Mouse (Mus musculus): Measurements from ENCODE around the gene Fcho2. TPM values are rescaled to one million over a fixed set of nuclear protein-coding genes. Genes with fewer than 3 reads are reported as not detected.

Gene Fcho2
- total RNA-seq, 4 experiments from 2014 or later: 42.2 to 78.3 (median 51.8) TPM

DNA sequence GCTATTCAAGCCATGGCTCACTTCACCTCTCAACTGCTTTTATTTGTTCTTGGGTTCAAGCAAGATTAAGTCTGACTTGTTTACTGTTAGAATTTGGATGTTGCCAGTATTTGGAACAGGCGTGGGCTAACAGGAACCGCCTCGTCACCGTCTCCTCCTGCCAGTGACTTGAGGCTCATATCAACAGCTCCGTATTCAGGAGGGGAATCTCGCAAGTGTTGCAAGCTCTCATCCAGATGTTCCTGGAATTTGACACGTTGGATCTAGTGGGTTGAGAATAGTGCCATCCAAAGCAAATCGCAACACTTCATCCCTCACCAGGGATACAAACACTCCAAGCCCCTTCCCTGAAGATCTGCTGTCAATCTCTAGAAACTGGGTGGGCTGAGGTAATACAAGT is 105.0 kb downstream of the Fcho2 start:
- DNase-seq: no peak

DNA sequence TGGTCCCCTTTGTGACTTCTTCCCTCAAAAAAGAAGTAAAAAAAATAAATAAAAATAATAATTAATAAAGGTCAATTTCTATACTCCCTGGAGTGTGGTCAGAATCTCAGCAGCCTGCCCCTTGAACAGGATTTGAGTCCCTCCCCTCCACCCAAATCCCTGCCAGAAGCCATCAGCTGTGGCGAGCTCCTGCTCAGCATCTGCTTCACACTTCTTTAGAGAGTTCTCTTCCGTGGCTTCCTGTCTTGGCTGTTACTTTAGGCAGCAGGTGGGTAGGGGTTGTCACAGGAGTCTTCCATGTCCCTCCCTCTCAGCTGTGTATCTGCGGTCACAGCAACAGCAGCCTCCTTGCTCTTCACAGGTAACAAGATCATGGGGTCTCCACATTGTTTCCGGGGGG is 109.7 kb downstream of the Fcho2 start:
- DNase-seq: no peak

DNA sequence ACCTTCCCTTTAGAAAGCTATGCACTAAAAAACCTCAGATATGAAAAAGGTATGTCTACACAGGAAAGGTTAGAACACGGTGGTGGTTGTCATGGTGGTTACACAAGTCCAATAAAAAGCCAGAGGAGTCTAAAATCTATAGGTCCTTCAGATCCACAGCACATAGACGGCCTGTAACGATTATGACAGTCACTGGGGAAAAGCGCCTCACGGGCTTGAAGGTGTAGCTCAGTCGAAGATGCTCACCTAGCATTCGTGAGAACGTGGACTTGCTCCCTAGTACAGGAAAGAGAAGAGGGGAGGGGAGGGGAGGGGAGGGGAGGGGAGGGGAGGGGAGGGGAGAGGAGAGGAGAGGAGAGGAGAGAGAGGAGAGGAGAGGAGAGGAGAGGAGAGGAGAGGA is 111.5 kb downstream of the Fcho2 start:
- no peak for DNase-seq

DNA sequence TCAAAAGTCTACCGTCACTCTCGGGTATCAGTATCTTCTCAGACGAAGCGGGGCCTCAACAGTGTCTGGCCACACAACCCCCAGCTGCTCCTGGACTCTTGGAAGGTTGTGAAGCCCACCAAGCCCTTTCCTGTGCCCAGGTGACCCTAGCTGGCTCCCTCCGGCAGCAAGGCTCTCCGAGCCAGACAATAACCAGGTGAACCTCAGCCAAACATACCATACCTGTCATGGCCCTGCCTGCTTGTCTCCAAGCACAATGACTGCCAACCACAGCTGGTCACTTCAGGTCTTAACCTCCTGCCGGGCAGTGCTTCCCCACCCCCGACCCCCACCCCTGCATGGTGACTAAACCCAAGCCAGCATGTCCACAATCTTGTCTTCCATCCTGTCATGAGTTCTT is 112.9 kb downstream of the Fcho2 start:
- no peak for DNase-seq

DNA sequence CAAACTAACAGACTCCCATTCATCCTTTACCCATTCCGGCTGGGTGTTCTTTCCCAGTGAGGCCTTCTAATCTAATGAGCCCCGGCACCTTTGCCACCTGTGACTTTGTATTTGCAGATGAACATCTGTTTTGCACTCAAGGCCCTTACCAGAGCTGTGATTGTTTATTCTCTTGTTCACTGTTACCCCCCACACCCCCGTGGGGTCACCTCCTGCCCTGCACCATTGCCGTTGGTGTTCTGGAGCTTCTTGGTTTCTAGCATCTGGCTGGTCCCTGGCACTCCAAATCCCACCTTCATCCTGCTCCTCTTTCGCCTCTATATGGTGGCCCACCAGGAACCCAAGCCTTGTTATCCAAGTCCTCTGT is 114.0 kb downstream of the Fcho2 start:
- DNase-seq: no peak

DNA sequence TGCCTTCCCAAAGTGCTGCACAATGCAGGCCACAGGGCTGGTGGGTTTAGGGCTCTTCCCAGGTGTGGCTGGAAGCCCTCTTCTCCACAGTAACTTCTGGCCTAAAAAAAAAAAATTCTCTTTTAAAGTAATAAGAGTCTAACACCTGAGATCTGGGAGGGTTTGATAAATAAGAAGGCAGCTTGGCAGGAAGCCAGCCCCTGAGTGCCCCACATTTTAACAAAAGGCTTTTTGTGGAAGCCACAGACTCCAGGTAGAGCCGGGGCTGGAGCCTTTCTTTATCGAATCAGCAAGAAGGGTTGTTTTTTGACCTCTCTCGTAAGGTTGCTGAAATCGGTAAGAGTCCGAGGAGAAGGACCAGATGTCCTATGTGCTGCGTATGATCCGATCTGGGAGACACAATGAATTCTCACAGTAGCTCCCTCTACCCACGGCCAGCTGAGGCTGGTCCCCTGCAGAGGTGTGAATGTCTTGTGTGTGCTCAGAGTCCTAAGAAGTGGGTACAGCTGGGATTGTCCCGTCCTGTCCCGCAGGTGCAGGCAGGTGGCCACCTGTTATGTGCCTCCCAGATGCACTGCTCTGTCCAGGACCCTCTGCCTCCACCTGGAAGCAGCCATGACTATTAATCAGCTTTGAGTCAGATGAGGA is 114.5 kb downstream of the Fcho2 start:
- DNase-seq: no peak

DNA sequence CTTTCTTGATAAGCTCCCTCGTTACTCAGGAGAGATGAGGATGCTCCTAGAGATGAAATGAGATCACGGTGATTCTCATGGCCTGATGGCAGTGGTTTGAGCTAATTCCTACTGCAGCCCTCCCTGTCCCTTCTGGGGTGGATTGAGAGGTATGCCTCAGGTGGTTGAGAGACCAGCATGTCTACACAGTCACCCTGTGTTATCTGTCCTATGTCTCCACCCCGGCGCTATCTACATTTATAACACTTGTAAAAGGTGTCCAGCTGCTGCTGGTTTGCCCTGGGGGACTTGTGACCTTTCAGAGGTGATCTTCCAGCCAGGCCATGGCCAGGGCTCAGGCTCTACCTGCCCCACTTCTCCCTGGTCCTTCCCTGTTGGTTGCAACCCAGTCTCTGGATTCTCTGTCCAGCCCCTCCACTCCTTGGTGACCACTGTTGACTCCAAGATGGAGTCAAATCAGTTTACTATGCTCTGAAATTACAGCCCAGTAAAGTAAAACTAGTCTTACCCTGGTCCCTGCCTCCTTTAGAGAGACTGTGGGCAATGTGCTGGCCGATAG is 115.2 kb downstream of the Fcho2 start:
- DNase-seq: no peak

DNA sequence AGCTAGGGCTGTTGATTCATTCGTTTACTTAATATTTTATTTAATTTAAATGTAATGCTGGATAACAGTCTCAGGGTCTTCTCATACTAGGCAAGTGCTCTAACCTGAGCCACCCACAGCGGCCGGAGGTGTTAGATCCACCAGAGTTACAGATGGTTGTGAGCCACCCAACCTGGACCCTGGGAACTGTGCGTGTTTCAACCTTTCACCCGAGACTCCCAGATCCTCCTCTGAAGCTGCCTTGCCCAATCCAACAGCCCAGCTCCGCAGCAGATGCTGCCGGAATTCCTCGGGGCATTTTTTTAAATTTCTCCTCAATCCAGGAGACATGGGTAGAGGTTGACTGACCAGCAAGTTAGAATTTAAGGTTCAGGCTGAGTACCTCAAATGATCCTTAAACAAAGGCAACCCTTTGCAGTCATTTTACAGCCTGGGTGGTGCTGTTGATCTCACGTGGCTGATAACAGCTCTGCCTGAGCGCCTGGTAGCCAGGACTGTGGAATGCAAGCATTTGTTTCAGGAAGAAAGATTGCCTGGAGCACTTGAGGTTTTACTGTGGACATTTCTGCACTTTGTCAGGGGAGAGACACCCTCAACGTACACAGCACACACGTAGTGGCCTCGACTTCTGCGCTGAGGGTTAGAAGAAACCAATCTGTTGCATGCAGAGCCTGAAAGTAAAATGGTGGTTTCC is 116.1 kb downstream of the Fcho2 start:
- no peak for DNase-seq

DNA sequence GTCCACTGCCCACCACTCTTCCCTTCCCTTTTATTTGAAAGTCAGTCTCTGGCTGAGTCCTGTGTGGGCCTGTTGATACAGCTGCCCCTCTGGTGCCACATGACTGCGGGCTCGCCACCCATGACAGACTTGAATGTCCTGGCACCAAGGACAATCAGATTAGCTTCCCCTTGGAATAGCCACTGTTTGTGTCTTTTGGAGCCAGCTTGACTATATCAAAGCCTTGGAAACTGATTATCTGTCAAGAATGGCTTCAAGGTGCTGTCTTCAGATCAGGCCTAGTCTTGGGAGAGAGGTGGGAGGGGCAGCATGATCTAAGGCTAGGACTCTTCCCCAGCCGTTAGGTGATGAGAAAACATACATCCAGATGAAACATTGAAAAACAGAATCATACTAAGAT is 118.5 kb downstream of the Fcho2 start:
- no peak for DNase-seq

DNA sequence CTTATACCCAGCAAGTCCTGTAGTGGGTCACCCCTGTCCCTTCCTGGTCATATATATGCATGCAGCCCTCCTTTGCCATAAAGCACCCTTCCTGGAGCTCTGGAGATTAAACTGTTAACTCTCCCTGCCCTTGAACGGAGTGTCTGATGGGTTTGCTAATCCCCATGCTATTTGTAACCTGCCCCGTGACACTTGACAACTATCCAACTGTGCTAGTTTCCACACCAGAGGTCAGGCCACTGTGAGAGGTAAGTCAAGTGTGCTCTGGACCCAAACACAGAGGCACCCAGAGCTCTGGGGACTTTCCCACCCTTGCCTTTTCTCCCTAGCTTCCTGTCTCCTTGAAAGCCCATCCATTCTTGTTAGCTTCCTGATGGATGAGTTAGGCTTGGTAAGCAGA is 119.7 kb downstream of the Fcho2 start:
- DNase-seq: peak; percentile 8

DNA sequence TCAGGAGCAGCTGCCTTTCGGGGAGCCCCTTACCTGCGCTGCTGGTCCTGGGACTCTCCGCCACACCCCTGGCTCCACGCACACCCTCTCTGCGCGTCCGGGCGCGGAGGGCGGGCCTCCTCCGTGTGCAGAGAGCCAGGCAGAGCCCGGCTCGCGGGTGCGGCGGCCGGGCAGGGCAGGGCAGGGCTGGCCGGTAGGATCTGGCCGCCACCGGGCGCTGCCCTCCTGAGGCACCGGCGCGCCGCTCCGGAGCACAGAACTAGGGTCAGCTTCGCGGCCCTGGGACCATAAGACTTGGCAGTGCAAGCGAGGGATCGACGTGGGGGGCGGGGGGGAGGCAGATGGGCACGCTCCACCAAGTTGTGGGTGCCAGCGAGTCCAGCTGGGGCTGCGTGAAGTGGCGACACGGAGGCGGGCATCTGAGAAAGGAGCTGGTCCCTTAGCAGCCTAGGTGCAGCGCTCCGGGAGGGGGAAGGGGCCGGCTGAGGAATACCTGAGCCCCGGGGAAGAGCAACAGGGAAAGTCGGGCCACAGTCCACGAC is 120.4 kb downstream of the Fcho2 start, which contains the start of gene Tmem171:
TSS of gene Tmem171 (minus strand) at position 62 of the 542 bp plus-strand sequence.
- DNase-seq: no peak

DNA sequence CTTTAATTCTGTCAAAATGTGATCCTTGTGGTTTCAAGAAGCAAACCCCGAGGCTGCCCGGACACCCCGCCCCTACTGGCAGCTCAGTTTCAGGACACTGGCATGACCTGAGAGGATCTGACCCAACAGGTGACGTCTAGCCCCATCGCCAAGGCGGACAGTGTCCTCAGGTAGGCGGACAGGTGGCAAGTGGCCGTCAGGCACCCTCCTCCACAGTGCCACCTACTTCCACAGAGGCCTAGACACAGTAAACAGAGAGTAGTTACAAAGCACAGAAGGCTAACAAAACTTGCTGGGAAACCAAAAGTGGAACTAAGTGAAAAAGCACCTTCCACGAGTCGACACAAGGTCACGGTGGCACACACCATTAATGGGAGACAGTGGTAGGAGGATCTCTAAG is 121.9 kb downstream of the Fcho2 start:
- DNase-seq: no peak

DNA sequence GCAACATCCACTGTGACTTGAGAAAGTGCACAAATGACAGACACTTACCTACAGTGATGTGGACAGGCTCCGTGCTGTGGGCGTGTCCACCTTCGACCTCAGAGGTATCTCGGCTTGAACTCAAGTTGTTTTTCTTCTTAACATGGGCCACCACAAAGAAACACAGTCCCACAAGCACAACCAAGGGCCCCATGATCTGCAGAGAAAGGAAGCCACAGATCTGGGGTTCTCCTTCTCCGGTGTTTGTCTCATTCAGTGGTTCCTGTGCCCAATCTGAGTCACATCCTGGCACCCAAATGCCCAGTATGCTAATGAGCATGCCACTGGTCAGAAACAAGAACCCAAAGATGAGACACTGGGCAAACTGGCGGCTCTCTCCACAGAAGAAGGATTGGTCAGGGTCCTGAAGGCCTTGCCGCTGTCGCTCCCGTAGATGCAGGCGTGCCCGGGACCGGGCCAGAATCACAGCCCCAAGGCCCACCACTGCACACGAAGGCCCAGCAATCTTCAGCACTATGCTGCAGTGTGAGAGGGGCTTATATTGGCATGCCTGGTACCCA is 123.2 kb downstream of the Fcho2 start:
- no peak for DNase-seq

DNA sequence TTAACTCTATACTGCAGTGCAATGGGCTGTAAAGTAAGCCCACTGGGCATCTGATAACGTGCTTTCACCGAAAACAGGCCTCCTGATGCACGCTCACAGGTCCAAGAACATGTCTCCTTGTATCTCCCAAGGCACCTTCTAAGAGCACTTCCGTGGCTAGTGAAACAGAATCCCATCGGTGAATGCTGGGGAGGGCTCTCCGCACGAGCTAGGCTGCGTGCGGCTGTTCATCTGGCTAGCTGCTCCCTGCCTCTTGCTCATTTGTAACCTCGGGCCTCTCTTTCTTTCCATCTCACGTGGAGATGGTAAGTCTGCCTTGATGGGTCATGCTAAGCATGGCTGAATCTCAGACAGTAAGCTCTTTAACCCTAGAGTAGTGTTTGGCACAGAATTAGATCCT is 124.4 kb downstream of the Fcho2 start:
- no peak for DNase-seq

DNA sequence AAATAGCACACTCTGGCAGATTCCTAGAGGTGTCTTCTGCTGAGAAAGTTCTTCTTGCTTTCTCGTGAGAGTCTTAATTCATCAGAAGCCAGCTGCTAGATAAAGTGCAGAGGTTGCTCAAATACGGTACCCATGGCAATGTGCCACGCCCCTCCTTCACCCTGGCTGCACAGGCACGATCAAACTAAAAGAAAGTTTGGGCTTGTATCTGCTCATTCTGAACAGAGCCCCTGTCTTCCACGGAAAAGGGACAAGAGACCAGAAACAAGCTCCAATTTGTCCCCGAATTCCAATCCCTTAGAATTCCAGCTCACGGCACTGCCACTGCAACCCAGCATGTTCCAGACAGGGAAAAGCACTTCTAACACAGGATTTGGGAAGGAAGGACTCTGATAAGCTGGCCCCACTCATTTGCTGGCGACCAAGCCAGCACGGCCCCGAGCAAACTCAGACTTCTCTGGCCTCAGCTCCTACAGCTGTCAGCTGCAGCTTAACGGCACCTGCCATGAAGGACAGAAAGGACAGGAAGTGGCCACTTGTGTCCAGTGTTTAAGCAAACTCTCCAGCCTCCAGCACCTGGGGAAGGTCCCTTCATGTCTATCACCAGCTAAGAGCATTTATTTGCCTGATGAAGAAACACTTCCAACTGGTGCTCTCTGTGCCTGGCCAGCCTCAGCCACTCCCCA is 125.5 kb downstream of the Fcho2 start:
- no peak for DNase-seq

DNA sequence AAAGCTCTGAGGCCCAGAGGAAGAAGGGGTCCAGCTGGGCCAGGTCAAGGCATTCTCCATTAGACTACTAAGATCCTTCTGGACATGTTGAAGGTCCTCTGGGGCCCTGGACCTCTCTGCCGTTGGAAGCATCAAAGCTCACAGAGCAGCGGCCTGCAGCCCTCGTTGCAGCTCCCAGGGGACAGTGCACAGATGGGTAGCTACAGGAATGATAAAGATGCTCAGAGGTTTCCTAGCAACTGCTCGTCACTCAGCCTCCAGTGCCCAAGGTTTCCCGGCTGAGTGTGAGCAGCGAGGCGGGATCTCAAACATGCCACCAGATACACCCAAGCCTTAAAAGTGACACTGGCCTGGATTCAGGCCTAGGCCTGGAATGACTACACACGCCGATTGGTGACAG is 127.3 kb downstream of the Fcho2 start:
- DNase-seq: no peak

DNA sequence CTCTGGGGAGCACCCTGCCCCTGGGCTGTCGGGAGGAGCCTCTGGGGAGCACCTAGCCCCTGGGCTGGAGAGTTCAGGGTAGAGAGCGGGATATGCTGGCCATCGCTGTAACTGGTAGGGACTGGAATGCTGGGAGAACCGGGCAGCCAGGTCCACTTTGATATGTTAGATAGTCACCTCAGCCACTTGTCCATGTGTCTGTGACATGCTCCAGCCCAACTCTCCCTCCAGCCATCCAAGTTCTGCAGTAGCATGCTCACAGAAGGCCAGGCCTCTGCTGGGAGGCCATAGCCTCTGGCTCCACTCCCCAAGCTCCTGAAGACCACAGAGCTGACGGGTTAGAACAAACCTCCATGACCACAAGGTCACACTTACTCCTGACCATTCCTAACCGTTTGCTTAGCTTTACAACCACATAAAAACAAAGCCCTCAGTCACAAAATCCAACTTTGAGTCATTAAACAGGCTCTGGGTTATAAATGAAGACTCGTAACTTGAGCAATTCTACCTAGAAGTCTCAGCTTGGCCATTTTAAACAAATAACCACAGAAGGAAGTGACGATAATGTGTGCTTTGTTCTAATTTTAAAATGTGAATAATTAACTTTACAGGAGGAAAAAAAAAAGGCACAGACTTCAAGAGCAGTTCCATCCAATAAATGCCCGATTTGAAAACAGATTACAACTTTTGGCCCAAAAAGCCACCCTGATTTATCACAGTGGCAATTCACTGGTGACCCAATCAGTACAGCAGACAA is 130.9 kb downstream of the Fcho2 start:
- DNase-seq: no peak

DNA sequence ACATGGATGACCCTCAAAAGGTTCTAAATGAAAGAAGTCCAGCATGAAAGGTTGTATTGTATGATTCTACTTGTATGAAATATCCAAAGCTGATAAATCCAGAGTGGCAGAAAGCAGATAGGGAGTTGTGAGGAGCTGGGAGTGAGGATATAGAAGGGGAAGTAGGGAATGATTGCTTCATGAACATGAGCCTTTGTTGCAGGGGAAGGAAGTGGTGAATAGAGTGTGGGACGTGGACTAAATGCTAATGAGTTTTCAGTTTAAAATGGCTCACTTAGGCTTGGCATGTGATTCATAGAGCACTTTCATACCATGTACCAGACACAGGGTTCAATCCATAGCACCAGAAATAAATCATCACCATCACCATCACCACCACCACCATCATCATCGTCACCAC is 131.8 kb downstream of the Fcho2 start:
- no peak for DNase-seq

DNA sequence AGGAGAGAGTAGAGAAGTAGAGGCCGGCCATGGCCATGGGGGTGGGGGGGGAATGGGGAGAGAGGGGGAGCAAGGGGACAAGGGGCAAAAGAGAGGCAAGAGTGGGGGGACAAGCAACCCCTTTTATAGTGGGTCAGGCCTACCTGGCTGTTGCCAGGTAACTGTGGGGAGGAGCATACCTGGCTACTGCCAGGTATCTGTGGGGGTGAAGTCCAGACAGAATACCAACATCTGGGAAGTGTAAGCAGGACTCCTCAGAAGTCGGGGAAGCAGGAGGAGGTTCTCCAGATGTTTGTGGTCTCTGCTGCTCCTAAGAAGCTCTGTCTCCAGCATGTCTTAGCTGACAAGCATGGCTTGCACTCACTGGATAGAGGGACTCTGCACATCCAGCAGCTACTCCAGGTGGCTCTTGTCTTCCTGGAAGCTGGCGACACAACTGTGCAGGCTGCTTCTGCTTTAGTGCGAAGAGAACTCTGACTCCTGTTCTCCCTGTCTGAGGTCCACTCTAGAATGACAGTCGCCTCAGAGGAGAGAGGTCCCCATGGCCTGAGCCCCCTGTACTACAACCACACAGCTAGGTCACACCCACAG is 134.7 kb downstream of the Fcho2 start:
- DNase-seq: no peak

DNA sequence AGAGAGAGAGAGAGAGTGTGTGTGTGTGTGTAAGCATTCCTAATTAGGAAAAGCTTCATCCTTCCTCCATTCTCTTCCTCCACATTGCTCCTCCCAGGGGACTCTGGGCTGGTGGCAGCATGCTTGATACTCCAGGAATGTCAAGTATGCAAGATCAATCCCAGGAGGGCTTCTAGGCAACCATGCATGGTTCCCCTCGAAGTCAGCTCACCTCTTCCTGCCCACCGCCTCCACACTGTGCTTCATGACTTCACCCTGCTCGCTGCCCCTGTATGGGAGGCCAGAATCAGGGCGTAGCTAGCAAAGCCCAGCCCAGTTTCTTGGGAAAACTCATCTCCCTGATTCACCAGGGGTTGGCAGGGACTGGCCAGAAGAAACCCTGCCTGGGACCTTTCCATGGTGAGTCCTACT is 135.6 kb downstream of the Fcho2 start:
- no peak for DNase-seq

DNA sequence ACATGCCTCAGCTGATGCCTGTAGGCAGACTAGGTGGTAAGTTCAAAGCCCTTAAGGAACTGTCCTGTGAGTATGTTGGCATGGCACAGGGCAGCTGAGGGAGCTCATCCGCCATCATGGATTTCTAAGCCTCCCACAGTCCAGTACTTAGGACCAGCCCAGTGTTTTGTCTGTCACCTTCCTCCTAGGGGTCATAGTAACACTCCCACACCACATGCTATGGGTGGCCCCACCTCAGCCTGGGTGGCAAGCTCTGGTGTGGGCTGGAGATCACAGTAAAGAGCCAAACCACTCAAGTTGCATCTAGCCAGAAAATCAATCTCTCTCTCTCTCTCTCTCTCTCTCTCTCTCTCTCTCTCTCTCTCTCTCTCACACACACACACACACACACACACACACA is 136.0 kb downstream of the Fcho2 start:
- DNase-seq: no peak

DNA sequence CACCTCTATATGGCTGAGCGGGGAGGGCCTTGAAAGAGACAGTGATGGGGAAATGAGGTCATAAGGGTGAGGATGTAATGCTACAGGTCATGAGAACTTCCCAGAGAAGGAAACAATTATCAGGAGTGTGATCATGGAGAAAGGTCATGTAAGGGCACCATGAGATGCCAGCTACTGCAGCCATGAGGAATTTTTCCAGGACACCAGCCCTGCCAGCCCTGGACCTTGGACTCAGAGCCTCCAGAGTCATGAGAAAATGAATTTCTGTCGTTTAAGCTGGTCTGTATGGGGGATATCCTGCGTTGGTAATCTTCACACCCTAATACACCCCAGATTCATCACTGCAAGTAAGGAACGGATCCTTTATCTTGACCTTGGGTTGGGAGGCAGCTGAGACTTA is 141.3 kb downstream of the Fcho2 start:
- DNase-seq: no peak

Measured in adrenal gland, adult 8-10 months (tissue).